Mouse (Mus musculus) embryonic facial prominence, embryonic 11.5 days (tissue): ENCODE measurements at regions not wholly inside any gene's neighbourhood (a gene's known extent, or its start where the extent isn't known, plus 50 kb on each side); places are given as distances from the start of the nearest gene placed in this dataset.
"Not testable (repeated sequence)": the region's sequence is repeated elsewhere in the genome, so short reads cannot be mapped to it uniquely, and the experiment has no call there.

Source experiments
- ATAC-seq: fragments of 200-750 bp; cut with Nextera tagmentation; replicated peaks from 2 replicates; pipeline ENCODE4 v1.8.0; 2017; ENCODE audit warnings: low read depth; ENCODE audit not compliant: insufficient number of reproducible peaks, low FRiP score, low TSS enrichment
- DNase-seq: peaks from one replicate; pipeline ENCODE4 v3.0.0-alpha.2; 2015; ENCODE audit warnings: low spot score
- H3K27ac ChIP-seq: fragments of 300-500 bp; sonication (generic); replicated peaks from 2 replicates; pipeline ENCODE4 v1.5.1; 2014; ENCODE audit warnings: mild to moderate bottlenecking, low read depth, low read length, control low read depth
- H3K27me3 ChIP-seq: fragments of 300-500 bp; sonication (generic); 2 replicates; pipeline ENCODE4 v1.6.1; 2014; ENCODE audit warnings: mild to moderate bottlenecking, low read length, moderate library complexity, mixed read lengths; ENCODE audit not compliant: control insufficient read depth, insufficient read depth
- H3K36me3 ChIP-seq: fragments of 300-500 bp; sonication (generic); replicated peaks from 2 replicates; pipeline ENCODE4 v1.6.1; 2014; ENCODE audit warnings: low read depth, mild to moderate bottlenecking, low read length, moderate library complexity, mixed read lengths; ENCODE audit not compliant: control insufficient read depth, insufficient read depth
- H3K4me1 ChIP-seq: fragments of 300-500 bp; sonication (generic); 2 replicates; pipeline ENCODE4 v1.6.1; 2014; ENCODE audit warnings: low read length, mixed read lengths; ENCODE audit not compliant: control insufficient read depth, insufficient read depth
- H3K4me2 ChIP-seq: fragments of 300-500 bp; sonication (generic); 2 replicates; pipeline ENCODE4 v1.6.1; 2014; ENCODE audit warnings: low read depth, mild to moderate bottlenecking, control low read depth, low read length, moderate library complexity
- H3K4me3 ChIP-seq: fragments of 300-500 bp; sonication (generic); 2 replicates; pipeline ENCODE4 v1.5.1; 2014; ENCODE audit warnings: low read depth, low read length, control low read depth
- H3K9ac ChIP-seq: fragments of 300-500 bp; sonication (generic); replicated peaks from 2 replicates; pipeline ENCODE4 v1.6.1; 2014; ENCODE audit warnings: mild to moderate bottlenecking, control low read depth, low read length
- H3K9me3 ChIP-seq: fragments of 300-500 bp; sonication (generic); replicated peaks from 2 replicates; pipeline ENCODE4 v1.6.1; 2016; ENCODE audit warnings: mild to moderate bottlenecking, low read length, inconsistent platforms, mixed read lengths; ENCODE audit not compliant: control insufficient read depth
- WGBS: fragments of 180-500 bp; shearing (Covaris S2); extraction: QIAGEN DNeasy Blood & Tissue Kit; methylation state at CpG from one replicate; pipeline ENCODE4 v1.1.7; 2014; 5-methylcytosine and 5-hydroxymethylcytosine counted together

DNA sequence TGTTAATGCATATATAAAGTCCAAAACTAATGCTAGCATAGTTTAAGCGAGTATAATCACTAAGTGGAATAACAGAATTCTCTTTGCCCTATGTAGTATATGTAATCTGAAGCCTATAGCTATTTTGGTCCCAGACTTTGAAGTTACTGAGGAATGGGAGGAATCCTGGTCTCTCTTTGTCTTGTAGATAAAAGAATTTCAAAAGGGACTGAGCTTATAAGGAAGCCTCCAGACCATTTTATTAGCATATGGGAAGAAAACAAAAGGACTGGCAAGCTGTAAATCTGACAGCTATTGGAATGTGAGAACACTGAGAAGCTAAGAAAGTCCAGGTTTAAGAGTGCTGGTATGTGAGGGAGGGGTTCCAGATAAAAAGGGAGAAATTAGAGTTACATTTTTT, 847.1 kb downstream of the Diaph2 start:
- WGBS, result 43% methylated on average over 1 of the region's 1 CpGs
- H3K4me3 ChIP-seq, result no peak overlapping the region
- H3K9ac ChIP-seq, result no peak overlapping the region
- no peak for DNase-seq
- no peaks in the 10 kb centered on the region for H3K9me3 ChIP-seq
- H3K36me3 ChIP-seq, result no peaks in the 10 kb centered on the region
- no peaks in the 10 kb centered on the region for H3K27me3 ChIP-seq
- H3K4me2 ChIP-seq, result no peak overlapping the region
- ATAC-seq, result no peak
- H3K27ac ChIP-seq, result no peak overlapping the region
- no peaks in the 10 kb centered on the region for H3K4me1 ChIP-seq

GRCm38 (mm10) chrX:130601911-130602310, 852.4 kb downstream of the Diaph2 start:
- Histone ChIP-seq H3K36me3 (no peaks in the 10 kb centered on the region), H3K4me3 (no peak overlapping the region), H3K27me3 (no peaks in the 10 kb centered on the region), H3K9ac (no peak overlapping the region), H3K27ac (no peak overlapping the region), H3K4me2 (no peak overlapping the region), H3K4me1 (no peaks in the 10 kb centered on the region), H3K9me3 (no peaks in the 10 kb centered on the region)
- WGBS, result 82% methylated on average over 3 of the region's 3 CpGs
- ATAC-seq (no peak), DNase-seq (no peak)

GRCm38 (mm10) chrX:130638513-130638912, 889.0 kb downstream of the Diaph2 start:
- no peak overlapping the region for H3K4me3 ChIP-seq
- 56% methylated on average over 2 of the region's 2 CpGs for WGBS
- no peak for ATAC-seq

GRCm38 (mm10) chrX:130655815-130656214, 906.3 kb downstream of the Diaph2 start:
- Histone ChIP-seq H3K36me3 (no peaks in the 10 kb centered on the region), H3K4me2 (no peak overlapping the region), H3K4me1 (no peaks in the 10 kb centered on the region), H3K27ac (no peak overlapping the region), H3K9ac (no peak overlapping the region), H3K4me3 (no peak overlapping the region), H3K9me3 (no peaks in the 10 kb centered on the region), H3K27me3 (no peaks in the 10 kb centered on the region)
- DNase-seq (no peak), ATAC-seq (no peak)
- WGBS, result 73% methylated on average over 2 of the region's 2 CpGs

More at GRCm38 (mm10) chrX:130638513-130638912, 889.0 kb downstream of the Diaph2 start:
- no peak for DNase-seq
- Histone ChIP-seq H3K36me3 (no peaks in the 10 kb centered on the region), H3K9ac (no peak overlapping the region), H3K4me2 (no peak overlapping the region), H3K9me3 (no peaks in the 10 kb centered on the region), H3K27me3 (no peaks in the 10 kb centered on the region), H3K4me1 (no peaks in the 10 kb centered on the region), H3K27ac (no peak overlapping the region)

- H3K4me2 ChIP-seq, result no peak overlapping the region
- no peak overlapping the region for H3K9ac ChIP-seq
- H3K27me3 ChIP-seq, result no peaks in the 10 kb centered on the region
- H3K27ac ChIP-seq, result no peak overlapping the region
- ATAC-seq (no peak), DNase-seq (no peak)
- no peaks in the 10 kb centered on the region for H3K36me3 ChIP-seq
- no peaks in the 10 kb centered on the region for H3K9me3 ChIP-seq
- H3K4me1 ChIP-seq, result no peaks in the 10 kb centered on the region
- no peak overlapping the region for H3K4me3 ChIP-seq
Observed at GRCm38 (mm10) chrX:130684381-130684780, 934.8 kb downstream of the Diaph2 start.

- Histone ChIP-seq H3K9me3 (no peaks in the 10 kb centered on the region), H3K4me1 (no peaks in the 10 kb centered on the region), H3K9ac (no peak overlapping the region), H3K27me3 (no peaks in the 10 kb centered on the region), H3K4me3 (no peak overlapping the region), H3K36me3 (no peaks in the 10 kb centered on the region), H3K27ac (no peak overlapping the region), H3K4me2 (no peak overlapping the region)
- ATAC-seq, result no peak
- no peak for DNase-seq
- WGBS, result 89% methylated on average over 2 of the region's 2 CpGs
Observed at GRCm38 (mm10) chrX:130708929-130709328, 959.4 kb downstream of the Diaph2 start.

DNA sequence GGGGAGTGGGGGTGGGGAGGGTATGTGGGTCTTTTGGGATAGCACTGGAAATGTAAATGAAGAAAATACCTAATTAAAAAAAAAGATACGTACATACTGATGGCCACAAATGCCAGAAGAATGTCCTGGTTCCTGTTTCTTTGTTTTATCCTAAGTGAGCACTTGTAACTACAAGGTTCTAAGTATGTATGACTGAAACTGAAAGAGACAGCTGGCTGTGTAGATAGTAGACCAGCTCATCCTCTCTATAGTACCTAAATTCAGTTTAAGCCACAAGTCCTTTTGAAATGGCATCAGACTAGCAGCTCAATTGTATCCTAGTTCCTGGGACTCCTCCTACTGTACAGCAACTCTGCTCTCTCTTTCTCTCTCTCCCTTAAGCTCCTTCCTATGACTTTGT, 994.6 kb downstream of the Diaph2 start:
- WGBS, result 79% methylated on average over 1 of the region's 1 CpGs
- not testable (repeated sequence) for H3K4me3 ChIP-seq, H3K36me3 ChIP-seq, H3K27ac ChIP-seq, H3K9ac ChIP-seq, H3K27me3 ChIP-seq, H3K4me1 ChIP-seq, H3K9me3 ChIP-seq, ATAC-seq, DNase-seq, H3K4me2 ChIP-seq
